Mouse (Mus musculus): Measurements from ENCODE around the gene Dcaf12l1. TPM values are rescaled to one million over a fixed set of nuclear protein-coding genes. Genes with fewer than 3 reads are reported as not detected.

Dcaf12l1 gene
- polyA plus RNA-seq (2012; ENCODE audit: low replicate concordance): 0.45 and 0.73 TPM in 2 replicates

GRCm38 (mm10) chrX:44789761-44790411 lies at the start of gene Dcaf12l1:
Gene Dcaf12l1 (minus strand): TSS chrX:44790197.

All from leukemia stem cell, adult 10-12 weeks (primary cell).